26 mouse cellular contexts compared by ENCODE assay signal in the genomic region with DNA sequence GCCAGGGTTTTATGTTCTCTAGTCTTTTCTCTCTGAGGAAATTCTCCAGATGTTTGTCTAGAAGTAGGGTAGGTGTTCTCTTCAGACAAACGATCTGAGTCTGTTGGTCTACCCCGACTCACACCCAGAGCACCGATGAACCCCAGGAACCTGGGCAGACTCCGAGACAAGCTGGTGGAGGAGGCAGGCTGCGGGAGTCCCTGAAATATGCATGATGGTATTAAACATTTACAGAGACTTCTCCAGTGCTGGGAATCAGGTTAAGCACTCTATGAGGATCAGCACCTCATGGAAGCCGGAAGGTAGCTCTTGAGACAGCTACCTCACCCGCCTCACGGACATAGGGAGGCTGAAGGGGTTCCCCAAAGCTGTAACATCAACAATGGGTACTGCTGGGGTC. TPM values are rescaled to one million over a fixed set of nuclear protein-coding genes. Genes with fewer than 3 reads are reported as not detected.
"Had no signal": no experiment of that assay in that cellular context is flagged by ENCODE, and none has a peak within 500 bp of the region (broad histone marks: within the 10 kb centered on the region; RNA-seq: fewer than 3 reads in every experiment).

No protein-coding gene starts in this region.

- H3K27me3 ChIP-seq: limb, embryonic 13.5 days; liver, embryonic 15.5 days; lung, embryonic 15.5 days; megakaryocyte, embryonic 14.5 days; midbrain, embryonic 13.5 days; neural tube, embryonic 13.5 days had no signal

- ATAC-seq: intestine, postnatal 0 days; liver, embryonic 12.5 days; midbrain, embryonic 13.5 days; midbrain, embryonic 16.5 days had no signal

- DNase-seq: liver; lung, adult 18-20 months; lung, postnatal 10 days; lung, postnatal 36 days; retina, postnatal 1 day; right cerebral cortex, postnatal 4 days; thymus, adult 2 months; thymus, postnatal 14 days; thymus, postnatal 4 days had no signal

- H3K9ac ChIP-seq: limb, embryonic 13.5 days; liver, embryonic 12.5 days; liver, embryonic 15.5 days; lung, embryonic 15.5 days; midbrain, embryonic 13.5 days; neural tube, embryonic 13.5 days had no signal

- H3K36me3 ChIP-seq: limb, embryonic 10.5 days; limb, embryonic 13.5 days; liver, embryonic 12.5 days; liver, embryonic 15.5 days; lung, embryonic 15.5 days; midbrain, embryonic 10.5 days; midbrain, embryonic 13.5 days; neural tube, embryonic 13.5 days had no signal

- H3K4me3 ChIP-seq: limb, embryonic 10.5 days; limb, embryonic 13.5 days; liver, embryonic 12.5 days; liver, embryonic 15.5 days; lung, embryonic 15.5 days; megakaryocyte, embryonic 14.5 days; midbrain, embryonic 10.5 days; midbrain, embryonic 13.5 days; myocyte; neural tube, embryonic 13.5 days had no signal

- H3K27ac ChIP-seq: limb, embryonic 10.5 days; limb, embryonic 13.5 days; liver, embryonic 12.5 days; liver, embryonic 15.5 days; lung, embryonic 15.5 days; midbrain, embryonic 10.5 days; midbrain, embryonic 13.5 days; neural tube, embryonic 13.5 days; stomach, postnatal 0 days had no signal

- H3K4me1 ChIP-seq: liver, embryonic 12.5 days; liver, embryonic 15.5 days; lung, embryonic 15.5 days; megakaryocyte, embryonic 14.5 days; neural tube, embryonic 13.5 days had no signal

- H3K9me3 ChIP-seq: limb, embryonic 10.5 days; limb, embryonic 13.5 days; liver, embryonic 12.5 days; liver, embryonic 15.5 days; lung, embryonic 15.5 days; megakaryocyte, embryonic 14.5 days; midbrain, embryonic 10.5 days; midbrain, embryonic 13.5 days; neural tube, embryonic 13.5 days had no signal

- H3K4me2 ChIP-seq: limb, embryonic 13.5 days; liver, embryonic 12.5 days; liver, embryonic 15.5 days; lung, embryonic 15.5 days; midbrain, embryonic 13.5 days; neural tube, embryonic 13.5 days had no signal

RNA-seq across cellular contexts. Expression of a gene that starts 37.9 kb away (rescaled TPM):
- polyA plus RNA-seq: midbrain, embryonic 10.5 days; myocyte had no signal

RNA-seq across cellular contexts. Expression of a gene that starts 41.3 kb away (rescaled TPM):
- total RNA-seq: layer of hippocampus, adult 8-10 months; left cerebral cortex, postnatal 25 days had no signal
- polyA plus RNA-seq: limb, embryonic 10.5 days; myocyte had no signal

RNA-seq across cellular contexts. Expression of a gene that starts 59.9 kb away (rescaled TPM):
- total RNA-seq: left cerebral cortex, postnatal 25 days; monocyte, adult 5-6 weeks; neutrophil, adult 5-6 weeks had no signal
